Mouse (Mus musculus): ENCODE measurements around the gene Pald1.

GRCm38 (mm10) chr10:61355611-61356010 is 27.7 kb downstream of the Pald1 start:
- TF ChIP-seq EP300 (IDR thresholded peaks at IDR 0.05; ENCODE audit: low read depth) = no peak
- TF ChIP-seq CTCF (IDR thresholded peaks at IDR 0.05; ENCODE audit: low read depth) = no peak
